Mouse (Mus musculus) gastrocnemius, postnatal 14 days (tissue): ENCODE measurements at regions not wholly inside any gene's neighbourhood (a gene's known extent, or its start where the extent isn't known, plus 50 kb on each side); places are given as distances from the start of the nearest gene placed in this dataset.

Experiments used
- DNase-seq: peaks from one replicate; pipeline ENCODE4 v3.0.0; 2021; ENCODE audit warnings: mixed read lengths
- intact Hi-C: fragments of 180-260 bp; cut with DNase I; formaldehyde crosslinking; loops from one replicate; pipeline ENCODE4 v1.15.1; 2025; ENCODE audit warnings: low total_unique reads

- intact Hi-C loops: no loop called here
- no peak for DNase-seq
Measured at GRCm38 (mm10) chr11:71497863-71498262, 251.9 kb upstream of the Wscd1 start.

GRCm38 (mm10) chr11:71498299-71498698 is 251.4 kb upstream of the Wscd1 start:
- intact Hi-C loops: no loop called here
- no peak for DNase-seq

GRCm38 (mm10) chr11:71502156-71502555 is 247.6 kb upstream of the Wscd1 start:
- intact Hi-C loops: no loop called here
- no peak for DNase-seq

- no peak for DNase-seq
- intact Hi-C loops: no loop called here
Measured at GRCm38 (mm10) chr11:71512271-71513066, 237.3 kb upstream of the Wscd1 start.

GRCm38 (mm10) chr11:71513067-71513350 is 236.7 kb upstream of the Wscd1 start:
- no peak for DNase-seq
- intact Hi-C loops: no loop called here

GRCm38 (mm10) chr11:71515264-71515663 is 234.5 kb upstream of the Wscd1 start:
- no peak for DNase-seq
- intact Hi-C loops: no loop called here

GRCm38 (mm10) chr11:71517377-71517776 is 232.3 kb upstream of the Wscd1 start:
- no peak for DNase-seq
- intact Hi-C loops: no loop called here

- intact Hi-C loops: no loop called here
- no peak for DNase-seq
Measured at GRCm38 (mm10) chr11:71527691-71528090, 222.0 kb upstream of the Wscd1 start.

- DNase-seq: no peak
- intact Hi-C loops: no loop called here
Measured at GRCm38 (mm10) chr11:71528588-71528987, 221.1 kb upstream of the Wscd1 start.

- DNase-seq: no peak
- intact Hi-C loops: no loop called here
Measured at GRCm38 (mm10) chr11:71541178-71541845, 208.4 kb upstream of the Wscd1 start.

- no peak for DNase-seq
- intact Hi-C loops: no loop called here
Measured at GRCm38 (mm10) chr11:71557412-71557811, 192.3 kb upstream of the Wscd1 start.

GRCm38 (mm10) chr11:71564831-71565230 is 184.9 kb upstream of the Wscd1 start:
- no peak for DNase-seq
- intact Hi-C loops: no loop called here

- no peak for DNase-seq
- intact Hi-C loops: no loop called here
Measured at GRCm38 (mm10) chr11:71576801-71577200, 172.9 kb upstream of the Wscd1 start.

- intact Hi-C loops: no loop called here
- DNase-seq: no peak
Measured at GRCm38 (mm10) chr11:71581775-71582174, 167.9 kb upstream of the Wscd1 start.

- intact Hi-C loops: no loop called here
- DNase-seq: no peak
Measured at GRCm38 (mm10) chr11:71591014-71591413, 158.7 kb upstream of the Wscd1 start.

GRCm38 (mm10) chr11:71594250-71594847 is 155.4 kb upstream of the Wscd1 start:
- intact Hi-C loops: no loop called here
- no peak for DNase-seq

GRCm38 (mm10) chr11:71597709-71598108 is 152.0 kb upstream of the Wscd1 start:
- intact Hi-C loops: no loop called here
- no peak for DNase-seq

GRCm38 (mm10) chr11:71610782-71611181 is 138.9 kb upstream of the Wscd1 start:
- no peak for DNase-seq
- intact Hi-C loops: no loop called here

- intact Hi-C loops: no loop called here
- no peak for DNase-seq
Measured at GRCm38 (mm10) chr11:71615526-71615925, 134.2 kb upstream of the Wscd1 start.

- intact Hi-C loops: no loop called here
- no peak for DNase-seq
Measured at GRCm38 (mm10) chr11:71625501-71626191, 124.1 kb upstream of the Wscd1 start.
